Mouse (Mus musculus) granulocyte monocyte progenitor cell, adult 5-6 weeks (primary cell): Measurements from ENCODE around the gene Gpatch11. TPM values are rescaled to one million over a fixed set of nuclear protein-coding genes. Genes with fewer than 3 reads are reported as not detected.
"Not testable (repeated sequence)": the region's sequence is repeated elsewhere in the genome, so short reads cannot be mapped to it uniquely, and the experiment has no call there.

Experiments
- ATAC-seq: replicated peaks from 2 replicates; pipeline ENCODE4 v1.8.0; 2016; ENCODE audit warnings: mild to moderate bottlenecking, moderate TSS enrichment, inconsistent platforms; ENCODE audit not compliant: poor library complexity, severe bottlenecking
- total RNA-seq, 2 experiments: library from RNA; stranded (forward) in 1 of 2; stranded (reverse) in 1 of 2; fragments of 200-712, 200-1000 nt in 1 of 2; fragments of >200 nt in 1 of 2; fragmentation: Nextera tagmentation in 1 of 2; gene quantifications; 2 replicates each; pipeline ENCODE4 v1.2.3; 2014 to 2017

The Gpatch11 gene
- total RNA-seq (2014; fragmentation: Nextera tagmentation) (11.1 and 12.5 TPM in 2 replicates), total RNA-seq (2017) (17.7 and 25.9 TPM in 2 replicates)

GRCm38 (mm10) chr17:78834856-78835835 is at the start of gene Gpatch11, which contains the start of gene Heatr5b:
Gene Gpatch11 (plus strand): TSS chr17:78835567.
Gene Heatr5b (minus strand): TSS chr17:78835364.
- peak; percentile 87 for ATAC-seq

DNA sequence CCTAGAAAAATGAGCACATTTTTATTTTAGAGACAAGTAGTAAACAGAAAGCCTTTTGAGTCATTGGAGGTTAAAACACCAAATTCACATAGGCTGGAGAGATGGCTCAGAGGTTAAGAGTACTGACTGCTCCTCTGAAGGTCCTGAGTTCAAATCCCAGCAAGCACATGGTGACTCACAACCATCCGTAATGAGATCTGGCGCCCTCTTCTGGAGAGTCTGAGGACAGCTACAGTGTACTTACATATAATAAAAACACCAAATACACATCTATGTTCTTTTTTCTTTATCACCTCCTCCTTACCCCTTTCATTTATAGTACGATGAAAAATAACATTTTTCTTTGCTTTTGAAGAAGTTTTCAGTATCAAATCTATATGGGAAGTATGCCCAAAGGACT is 47.1 kb upstream of the Gpatch11 start:
- not testable (repeated sequence) for ATAC-seq

- ATAC-seq, result no peak
Observed at GRCm38 (mm10) chr17:78791068-78791689, 44.2 kb upstream of the Gpatch11 start.

GRCm38 (mm10) chr17:78791690-78792070 is 43.7 kb upstream of the Gpatch11 start:
- no peak for ATAC-seq

DNA sequence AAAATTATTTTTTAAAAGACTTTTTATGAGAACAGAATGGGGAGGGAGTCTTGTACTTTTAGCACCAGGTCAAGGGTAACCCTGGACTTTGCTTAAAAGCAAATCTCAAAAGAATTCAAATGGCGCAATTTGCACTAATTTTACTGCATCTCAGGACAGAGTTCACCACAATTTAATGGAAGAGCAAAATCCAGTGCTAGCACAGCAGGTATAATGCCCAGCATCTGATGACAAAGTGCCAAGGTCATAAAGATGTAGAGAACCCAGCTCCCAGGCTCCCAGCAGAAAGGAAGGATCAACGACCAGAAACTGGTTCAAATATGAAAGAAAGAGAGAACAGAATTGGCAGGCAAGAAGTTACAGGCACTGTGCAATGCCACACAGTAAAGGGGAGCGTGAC is 43.2 kb upstream of the Gpatch11 start:
- ATAC-seq, result no peak

GRCm38 (mm10) chr17:78794390-78794789 is 41.0 kb upstream of the Gpatch11 start:
- no peak for ATAC-seq

- no peak for ATAC-seq
Observed at GRCm38 (mm10) chr17:78797222-78797621, 38.1 kb upstream of the Gpatch11 start.

DNA sequence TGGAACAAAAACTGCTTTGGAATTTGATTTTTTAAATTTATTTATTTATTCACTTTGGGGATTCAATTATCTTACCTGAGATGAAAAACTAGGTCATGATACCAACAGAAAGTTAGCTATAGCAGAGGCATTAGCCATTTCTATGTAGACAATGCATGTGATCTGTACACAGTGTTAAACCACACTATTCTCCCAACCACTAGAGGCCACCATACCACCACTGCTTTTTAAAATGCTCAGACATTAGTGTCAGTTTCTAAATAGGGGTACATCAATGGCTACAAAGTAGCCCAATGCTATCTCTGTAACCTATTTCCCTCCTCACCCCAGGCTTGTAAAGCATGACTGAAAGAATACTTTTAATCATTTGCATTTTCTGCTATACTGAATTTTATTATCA is 26.3 kb upstream of the Gpatch11 start:
- ATAC-seq, result 0 out of 2 replicates have a peak, but pooled peaks have one; percentile 42

DNA sequence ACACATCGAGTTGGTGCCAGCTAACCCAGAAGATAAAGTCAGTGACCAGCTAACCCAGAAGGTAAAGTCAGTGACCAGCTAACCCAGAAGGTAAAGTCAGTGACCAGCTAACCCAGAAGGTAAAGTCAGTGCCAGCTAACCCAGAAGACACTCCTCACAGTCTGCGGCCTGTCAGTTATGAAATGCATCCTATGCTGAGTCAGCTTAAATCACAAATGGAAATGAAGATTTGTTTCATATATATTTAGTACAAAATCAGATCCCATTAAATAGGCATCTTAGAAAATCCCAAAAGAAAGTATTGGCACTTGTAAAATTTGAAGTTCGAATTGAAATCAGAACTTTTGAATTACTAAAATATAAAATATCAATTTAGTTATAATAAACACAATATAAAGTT is 25.8 kb upstream of the Gpatch11 start:
- ATAC-seq, result no peak

GRCm38 (mm10) chr17:78824346-78824745 is 11.0 kb upstream of the Gpatch11 start:
- ATAC-seq, result no peak

DNA sequence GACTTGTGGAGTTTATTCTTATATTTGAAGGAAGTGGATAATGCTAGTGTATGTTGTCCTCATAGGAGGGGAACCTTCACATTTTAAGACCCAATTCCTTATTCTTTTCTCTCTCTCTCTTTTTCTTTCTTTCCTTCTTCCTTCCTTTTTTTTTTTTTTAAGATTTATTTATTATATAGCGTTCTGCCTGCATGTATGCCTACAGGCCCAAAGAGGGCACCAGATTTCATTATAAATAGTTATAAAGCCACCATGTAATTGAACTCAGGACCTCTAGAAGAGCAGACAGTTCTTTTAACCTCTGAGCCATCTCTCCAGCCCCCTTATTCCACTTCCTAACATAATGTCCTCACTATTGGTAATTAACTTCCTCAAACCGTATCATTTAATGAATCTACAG is 689 bp downstream of the Gpatch11 start:
- ATAC-seq, result peak; percentile 8; the same call in 1 of the 2 replicates

DNA sequence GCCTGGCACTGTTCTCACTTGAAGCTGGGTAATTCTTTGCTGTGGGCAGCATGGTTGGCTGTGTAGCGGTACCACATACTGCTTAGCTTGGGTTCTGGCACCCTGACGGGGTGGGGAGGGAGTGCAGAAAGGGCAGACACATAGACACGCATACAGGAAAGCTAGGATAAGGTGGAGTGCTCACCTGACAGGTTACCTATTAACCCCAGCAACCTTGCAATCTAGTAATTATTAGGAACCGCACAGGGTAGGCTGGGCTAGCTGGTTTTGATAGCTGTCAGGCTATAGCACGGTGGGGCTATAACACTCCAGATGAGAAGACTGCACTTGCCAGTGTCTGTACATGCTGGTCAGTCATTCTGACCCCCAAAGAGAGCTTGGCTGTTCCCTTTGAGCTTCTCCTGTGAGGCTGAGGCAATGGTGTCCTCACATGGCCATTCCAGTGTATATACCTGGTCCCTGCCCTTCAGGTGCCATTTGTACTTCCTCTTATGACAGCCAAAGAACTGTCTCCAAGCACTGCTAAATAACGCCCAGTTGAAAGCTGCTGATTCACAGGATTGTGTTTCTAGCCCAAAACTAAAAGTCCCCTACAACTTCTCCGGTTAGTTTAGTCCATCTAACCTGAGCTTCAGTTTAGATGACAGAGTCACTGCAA is 7.0 kb downstream of the Gpatch11 start:
- no peak for ATAC-seq

- ATAC-seq, result peak; percentile 71
Observed at GRCm38 (mm10) chr17:78856243-78856642, 20.9 kb downstream of the Gpatch11 start.

DNA sequence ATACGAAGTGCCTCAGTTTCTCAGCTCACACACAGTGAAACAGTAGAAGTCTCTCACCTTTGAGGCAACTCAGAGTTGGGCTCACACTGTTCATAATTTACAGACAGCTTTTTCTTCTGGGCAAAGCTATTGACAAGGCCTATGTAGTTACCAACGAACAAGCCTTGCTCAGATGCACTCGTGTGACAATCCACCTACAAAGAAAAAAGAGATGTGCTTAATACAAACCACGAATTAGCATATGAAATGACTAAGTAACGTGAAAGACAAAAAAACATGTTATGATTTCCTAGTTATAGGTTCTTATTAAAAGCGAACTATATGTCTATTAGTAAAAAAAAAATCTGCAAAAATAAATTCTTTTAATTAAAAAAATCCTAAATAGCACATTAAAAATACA is 38.5 kb downstream of the Gpatch11 start:
- no peak for ATAC-seq

DNA sequence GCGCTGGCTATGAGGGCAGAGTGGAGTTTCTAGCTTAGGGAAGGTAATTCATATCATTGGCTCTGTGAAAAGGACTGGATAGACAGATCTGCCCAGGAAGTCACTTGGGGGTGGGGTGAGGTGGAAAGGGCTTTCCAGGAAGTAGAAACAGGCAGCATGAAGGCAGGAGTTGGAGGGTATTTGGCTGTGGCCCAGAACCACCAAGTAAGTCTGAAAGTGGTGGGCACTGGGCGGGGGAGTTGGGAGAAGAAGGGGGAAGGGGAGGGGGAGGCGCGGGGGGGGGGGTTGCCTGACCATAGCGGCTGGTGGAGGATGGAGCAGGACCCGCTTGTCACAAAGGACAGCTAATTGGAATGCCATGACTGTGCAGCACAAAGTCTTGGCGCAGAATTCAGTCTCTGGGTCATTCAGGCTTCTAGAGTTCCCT is 46.5 kb downstream of the Gpatch11 start:
- ATAC-seq, result peak; percentile 56

DNA sequence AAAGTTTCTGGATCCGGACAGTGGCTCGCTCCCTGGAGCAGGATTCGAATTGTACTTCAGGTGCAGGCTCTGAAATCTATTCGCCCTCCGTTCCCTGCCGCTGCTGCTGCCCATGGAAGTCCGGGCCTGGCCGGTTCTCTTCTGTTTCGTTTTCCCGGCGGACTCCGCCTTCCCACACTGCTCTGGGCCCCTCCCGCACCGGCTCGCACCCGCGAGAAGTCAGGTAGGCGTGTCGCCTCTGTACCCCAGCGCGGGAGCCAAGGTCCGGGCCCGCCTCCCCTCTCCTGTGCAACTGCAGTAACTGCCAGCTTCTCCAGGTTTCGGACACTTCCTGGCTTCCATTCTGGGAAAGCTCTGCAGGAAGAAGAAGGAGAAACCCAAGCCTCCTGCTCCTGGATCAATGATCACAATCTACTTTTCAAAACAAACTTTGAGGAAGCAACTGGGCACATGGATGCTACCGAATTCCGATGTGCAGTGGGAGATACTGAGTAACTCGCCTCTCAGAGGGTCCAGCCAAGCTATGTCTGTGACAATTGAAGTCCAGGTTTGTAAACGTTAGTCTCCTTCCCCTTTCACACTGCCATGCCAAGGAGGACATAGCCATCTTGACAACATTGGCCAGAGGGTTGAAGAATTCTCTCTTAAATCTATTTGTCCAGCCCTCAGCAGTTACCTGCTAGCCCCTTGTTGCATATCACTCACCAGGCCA is 47.2 kb downstream of the Gpatch11 start, which contains the start of gene Eif2ak2:
Gene Eif2ak2, minus strand, starts transcription at position 173 of the 712 bp plus-strand sequence.
- ATAC-seq, result peak; percentile 97

- no peak for ATAC-seq
Observed at GRCm38 (mm10) chr17:78883291-78883690, 47.9 kb downstream of the Gpatch11 start.

GRCm38 (mm10) chr17:78885286-78886065 is 50.1 kb downstream of the Gpatch11 start:
- no peak for ATAC-seq

- ATAC-seq, result no peak
Observed at GRCm38 (mm10) chr17:78888554-78888953, 53.2 kb downstream of the Gpatch11 start.
